1 mouse cellular context compared by ENCODE assay signal in genomic region chr8:84760901-84761300, GRCm38 (mm10).
TF ChIP-seq lines count a peak whose summit lies in the region.

No protein-coding gene starts in this region.

TF ChIP-seq in CH12.LX, 34 proteins besides CTCF, POLR2A, EP300 and RAD21 (continued from another document):
- TF ChIP-seq ELF1 (IDR thresholded peaks at IDR 0.05; ENCODE audit: low read depth, low read length), result no peak
- TF ChIP-seq ZMIZ1 (IDR thresholded peaks at IDR 0.05; ENCODE audit: low read depth, low read length), result no peak
- TF ChIP-seq MAFK (IDR thresholded peaks at IDR 0.05; ENCODE audit: insufficient replicate concordance, low read length), result no peak
- TF ChIP-seq NRF1 (IDR thresholded peaks at IDR 0.05; ENCODE audit: low read depth, low read length), result no peak
- no peak for TF ChIP-seq MAX (IDR thresholded peaks at IDR 0.05; ENCODE audit: low read length)
- TF ChIP-seq KAT2A (IDR thresholded peaks at IDR 0.05; ENCODE audit: insufficient replicate concordance, low read length), result no peak
- no peak for TF ChIP-seq POLR2AphosphoS2 (IDR thresholded peaks at IDR 0.05; ENCODE audit: low read depth, low read length)
- no peak for TF ChIP-seq JUN (IDR thresholded peaks at IDR 0.05; ENCODE audit: insufficient read depth, low read depth, low read length)
- TF ChIP-seq RCOR1 (conservative IDR thresholded peaks at IDR 0.05; ENCODE audit: low read depth, low read length), result no peak
- TF ChIP-seq MAZ (IDR thresholded peaks at IDR 0.05; ENCODE audit: low read depth, low read length), result no peak
- no peak for TF ChIP-seq MXI1 (IDR thresholded peaks at IDR 0.05; ENCODE audit: low read depth, low read length)
- no peak for TF ChIP-seq USF2 (conservative IDR thresholded peaks at IDR 0.05; ENCODE audit: low read depth, low read length)
- no peak for TF ChIP-seq E2F4 (IDR thresholded peaks at IDR 0.05; ENCODE audit: insufficient replicate concordance, low read depth, low read length)
- TF ChIP-seq TBP (conservative IDR thresholded peaks at IDR 0.05; ENCODE audit: low read depth, low read length), result no peak
- TF ChIP-seq CHD1 (IDR thresholded peaks at IDR 0.05; ENCODE audit: low read depth, low read length), result no peak
